Mouse (Mus musculus): ENCODE data around the gene Parm1. TPM values are rescaled to one million over a fixed set of nuclear protein-coding genes. Genes with fewer than 3 reads are reported as not detected.

Parm1 gene
- total RNA-seq (2014; fragmentation: Nextera tagmentation), result 3.5 and 4.4 TPM in 2 replicates
- total RNA-seq (2017), result 4.9 and 6.2 TPM in 2 replicates
- polyA plus RNA-seq (2012), result 0.68 and 0.69 TPM in 2 replicates

- ATAC-seq (ENCODE audit: extremely low read depth, insufficient number of reproducible peaks, low FRiP score, poor library complexity, severe bottlenecking), result peak; percentile 84
- no peak for TF ChIP-seq GATA1 (IDR thresholded peaks at IDR 0.05; ENCODE audit: borderline replicate concordance, low read length)
- TF ChIP-seq POLR2AphosphoS5 (IDR thresholded peaks at IDR 0.05; ENCODE audit: insufficient replicate concordance, low read depth, low read length), result no peak
- no peak for TF ChIP-seq GATA2 (IDR thresholded peaks at IDR 0.05; ENCODE audit: borderline replicate concordance, low read depth, low read length)
- TF ChIP-seq TAL1 (conservative IDR thresholded peaks at IDR 0.05; ENCODE audit: low read depth, low read length), result no peak
- no peak for TF ChIP-seq CTCF (IDR thresholded peaks at IDR 0.05; ENCODE audit: low read depth, low read length)
- H3K4me1 ChIP-seq (ENCODE audit: insufficient read depth, low read depth, low read length), result no peaks in the 10 kb centered on the region; the same call in 1 of the 2 replicates
- peaks cover 6% of the 10 kb centered on the region; the same call in 1 of the 2 replicates for H3K27me3 ChIP-seq (ENCODE audit: insufficient read depth, low read length)
- H3K4me3 ChIP-seq (ENCODE audit: low read depth, low read length), result peak within 1 kb of the TSS; percentile 67
- no peaks in the 10 kb centered on the region for H3K9me3 ChIP-seq (replicated peaks)
- no peaks in the 10 kb centered on the region for H3K36me3 ChIP-seq (replicated peaks)
- peak; percentile 69 for DNase-seq (ENCODE audit: low spot score)
Observed at GRCm38 (mm10) chr5:91517480-91518301, at the start of gene Parm1. Parm1 (plus strand) TSS chr5:91517615.

GRCm38 (mm10) chr5:91475241-91475640 is 42.2 kb upstream of the Parm1 start:
- no peak for DNase-seq (ENCODE audit: low spot score)
- ATAC-seq (ENCODE audit: extremely low read depth, insufficient number of reproducible peaks, low FRiP score, poor library complexity, severe bottlenecking), result no peak
- Histone ChIP-seq H3K4me3 (ENCODE audit: low read depth, low read length) (no peak overlapping the region), H3K4me1 (ENCODE audit: insufficient read depth, low read depth, low read length) (no peaks in the 10 kb centered on the region), H3K9me3 (replicated peaks) (no peaks in the 10 kb centered on the region), H3K27me3 (ENCODE audit: insufficient read depth, low read length) (no peaks in the 10 kb centered on the region), H3K36me3 (replicated peaks) (no peaks in the 10 kb centered on the region)
- TF ChIP-seq CTCF (IDR thresholded peaks at IDR 0.05; ENCODE audit: low read depth, low read length), result no peak
- no peak for TF ChIP-seq TAL1 (conservative IDR thresholded peaks at IDR 0.05; ENCODE audit: low read depth, low read length)
- no peak for TF ChIP-seq GATA2 (IDR thresholded peaks at IDR 0.05; ENCODE audit: borderline replicate concordance, low read depth, low read length)
- TF ChIP-seq POLR2AphosphoS5 (IDR thresholded peaks at IDR 0.05; ENCODE audit: insufficient replicate concordance, low read depth, low read length), result no peak
- TF ChIP-seq GATA1 (IDR thresholded peaks at IDR 0.05; ENCODE audit: borderline replicate concordance, low read length), result no peak

GRCm38 (mm10) chr5:91476863-91477262 is 40.6 kb upstream of the Parm1 start:
- TF ChIP-seq POLR2AphosphoS5 (IDR thresholded peaks at IDR 0.05; ENCODE audit: insufficient replicate concordance, low read depth, low read length) (no peak), CTCF (IDR thresholded peaks at IDR 0.05; ENCODE audit: low read depth, low read length) (no peak), GATA1 (IDR thresholded peaks at IDR 0.05; ENCODE audit: borderline replicate concordance, low read length) (no peak), GATA2 (IDR thresholded peaks at IDR 0.05; ENCODE audit: borderline replicate concordance, low read depth, low read length) (no peak), TAL1 (conservative IDR thresholded peaks at IDR 0.05; ENCODE audit: low read depth, low read length) (no peak)
- no peaks in the 10 kb centered on the region for H3K36me3 ChIP-seq (replicated peaks)
- no peaks in the 10 kb centered on the region for H3K9me3 ChIP-seq (replicated peaks)
- no peak for DNase-seq (ENCODE audit: low spot score)
- H3K27me3 ChIP-seq (ENCODE audit: insufficient read depth, low read length), result no peaks in the 10 kb centered on the region
- no peaks in the 10 kb centered on the region for H3K4me1 ChIP-seq (ENCODE audit: insufficient read depth, low read depth, low read length)
- H3K4me3 ChIP-seq (ENCODE audit: low read depth, low read length), result no peak overlapping the region
- no peak for ATAC-seq (ENCODE audit: extremely low read depth, insufficient number of reproducible peaks, low FRiP score, poor library complexity, severe bottlenecking)

- Histone ChIP-seq H3K36me3 (replicated peaks) (no peaks in the 10 kb centered on the region), H3K4me1 (ENCODE audit: insufficient read depth, low read depth, low read length) (no peaks in the 10 kb centered on the region), H3K27me3 (ENCODE audit: insufficient read depth, low read length) (0 out of 2 replicates have a peak, but pooled peaks cover 2% of the 10 kb centered on the region), H3K4me3 (ENCODE audit: low read depth, low read length) (no peak overlapping the region), H3K9me3 (replicated peaks) (no peaks in the 10 kb centered on the region)
- TF ChIP-seq GATA1 (IDR thresholded peaks at IDR 0.05; ENCODE audit: borderline replicate concordance, low read length) (no peak), CTCF (IDR thresholded peaks at IDR 0.05; ENCODE audit: low read depth, low read length) (no peak), POLR2AphosphoS5 (IDR thresholded peaks at IDR 0.05; ENCODE audit: insufficient replicate concordance, low read depth, low read length) (no peak), TAL1 (conservative IDR thresholded peaks at IDR 0.05; ENCODE audit: low read depth, low read length) (no peak), GATA2 (IDR thresholded peaks at IDR 0.05; ENCODE audit: borderline replicate concordance, low read depth, low read length) (no peak)
- no peak for ATAC-seq (ENCODE audit: extremely low read depth, insufficient number of reproducible peaks, low FRiP score, poor library complexity, severe bottlenecking)
- DNase-seq (ENCODE audit: low spot score), result no peak
Observed at GRCm38 (mm10) chr5:91478673-91479072, 38.7 kb upstream of the Parm1 start.

- ATAC-seq (ENCODE audit: extremely low read depth, insufficient number of reproducible peaks, low FRiP score, poor library complexity, severe bottlenecking), result no peak
- Histone ChIP-seq H3K4me3 (ENCODE audit: low read depth, low read length) (no peak overlapping the region), H3K36me3 (replicated peaks) (no peaks in the 10 kb centered on the region), H3K9me3 (replicated peaks) (no peaks in the 10 kb centered on the region), H3K27me3 (ENCODE audit: insufficient read depth, low read length) (0 out of 2 replicates have a peak, but pooled peaks cover 2% of the 10 kb centered on the region), H3K4me1 (ENCODE audit: insufficient read depth, low read depth, low read length) (no peaks in the 10 kb centered on the region)
- no peak for DNase-seq (ENCODE audit: low spot score)
- TF ChIP-seq GATA1 (IDR thresholded peaks at IDR 0.05; ENCODE audit: borderline replicate concordance, low read length) (no peak), GATA2 (IDR thresholded peaks at IDR 0.05; ENCODE audit: borderline replicate concordance, low read depth, low read length) (no peak), CTCF (IDR thresholded peaks at IDR 0.05; ENCODE audit: low read depth, low read length) (no peak), POLR2AphosphoS5 (IDR thresholded peaks at IDR 0.05; ENCODE audit: insufficient replicate concordance, low read depth, low read length) (no peak), TAL1 (conservative IDR thresholded peaks at IDR 0.05; ENCODE audit: low read depth, low read length) (no peak)
Observed at GRCm38 (mm10) chr5:91480129-91480528, 37.3 kb upstream of the Parm1 start.

GRCm38 (mm10) chr5:91484324-91484723 is 33.1 kb upstream of the Parm1 start:
- ATAC-seq (ENCODE audit: extremely low read depth, insufficient number of reproducible peaks, low FRiP score, poor library complexity, severe bottlenecking), result no peak
- no peak for DNase-seq (ENCODE audit: low spot score)
- Histone ChIP-seq H3K36me3 (replicated peaks) (no peaks in the 10 kb centered on the region), H3K4me1 (ENCODE audit: insufficient read depth, low read depth, low read length) (no peaks in the 10 kb centered on the region), H3K9me3 (replicated peaks) (no peaks in the 10 kb centered on the region), H3K4me3 (ENCODE audit: low read depth, low read length) (no peak overlapping the region), H3K27me3 (ENCODE audit: insufficient read depth, low read length) (0 out of 2 replicates have a peak, but pooled peaks cover 2% of the 10 kb centered on the region)
- TF ChIP-seq GATA2 (IDR thresholded peaks at IDR 0.05; ENCODE audit: borderline replicate concordance, low read depth, low read length), result no peak
- no peak for TF ChIP-seq CTCF (IDR thresholded peaks at IDR 0.05; ENCODE audit: low read depth, low read length)
- TF ChIP-seq TAL1 (conservative IDR thresholded peaks at IDR 0.05; ENCODE audit: low read depth, low read length), result no peak
- no peak for TF ChIP-seq GATA1 (IDR thresholded peaks at IDR 0.05; ENCODE audit: borderline replicate concordance, low read length)
- no peak for TF ChIP-seq POLR2AphosphoS5 (IDR thresholded peaks at IDR 0.05; ENCODE audit: insufficient replicate concordance, low read depth, low read length)
